Mouse (Mus musculus) embryonic facial prominence, embryonic 14.5 days (tissue): ENCODE measurements around the gene Rnf180. TPM values are rescaled to one million over a fixed set of nuclear protein-coding genes. Genes with fewer than 3 reads are reported as not detected.

Experiments used
- ATAC-seq: fragments of 200-750 bp; cut with Nextera tagmentation; 2 replicates; pipeline ENCODE4 v1.8.0; 2017; ENCODE audit warnings: low read depth, moderate number of reproducible peaks, moderate TSS enrichment
- DNase-seq: peaks from one replicate; pipeline ENCODE4 v3.0.0-alpha.2; 2015; ENCODE audit warnings: low spot score
- H3K27ac ChIP-seq: fragments of 300-500 bp; sonication (generic); replicated peaks from 2 replicates; pipeline ENCODE4 v1.5.1; 2014; ENCODE audit warnings: low read depth, mild to moderate bottlenecking, low read length, moderate library complexity
- H3K27me3 ChIP-seq: fragments of 300-500 bp; sonication (generic); replicated peaks from 2 replicates; pipeline ENCODE4 v1.6.1; 2014; ENCODE audit warnings: low read length; ENCODE audit not compliant: control insufficient read depth, insufficient read depth
- H3K36me3 ChIP-seq: fragments of 300-500 bp; sonication (generic); 2 replicates; pipeline ENCODE4 v1.6.1; 2014; ENCODE audit warnings: low read length, mixed read lengths; ENCODE audit not compliant: control insufficient read depth, insufficient read depth
- H3K4me1 ChIP-seq: fragments of 300-500 bp; sonication (generic); 2 replicates; pipeline ENCODE4 v1.6.1; 2014; ENCODE audit warnings: antibody characterized with exemption, low read length; ENCODE audit not compliant: control insufficient read depth, insufficient read depth
- H3K4me2 ChIP-seq: fragments of 300-500 bp; sonication (generic); 2 replicates; pipeline ENCODE4 v1.6.1; 2014; ENCODE audit warnings: low read depth, mild to moderate bottlenecking, low read length, moderate library complexity, mixed read lengths
- H3K4me3 ChIP-seq: fragments of 300-500 bp; sonication (generic); 2 replicates; pipeline ENCODE4 v1.5.1; 2014; ENCODE audit warnings: low read depth, mild to moderate bottlenecking, low read length
- H3K9ac ChIP-seq: fragments of 300-500 bp; sonication (generic); 2 replicates; pipeline ENCODE4 v1.6.1; 2014; ENCODE audit warnings: low read depth, mild to moderate bottlenecking, low read length, moderate library complexity, mixed read lengths
- H3K9me3 ChIP-seq: fragments of 300-500 bp; sonication (generic); 2 replicates; pipeline ENCODE4 v1.6.1; 2016; ENCODE audit warnings: low read length; ENCODE audit not compliant: control insufficient read depth
- WGBS: fragments of 180-500 bp; shearing (Covaris S2); extraction: QIAGEN DNeasy Blood & Tissue Kit; methylation state at CpG from one replicate; pipeline ENCODE4 v1.1.7; 2014; 5-methylcytosine and 5-hydroxymethylcytosine counted together
- polyA plus RNA-seq: library from polyadenylated mRNA; unstranded; fragments of >200 nt; fragmentation: Nextera tagmentation; extraction: Ambion mirVana; gene quantifications from 2 replicates; pipeline ENCODE4 v1.2.1, GENCODE M21; 2014

Rnf180 gene
- polyA plus RNA-seq, 1 experiment from 2014 or later, result 6.1 TPM

DNA sequence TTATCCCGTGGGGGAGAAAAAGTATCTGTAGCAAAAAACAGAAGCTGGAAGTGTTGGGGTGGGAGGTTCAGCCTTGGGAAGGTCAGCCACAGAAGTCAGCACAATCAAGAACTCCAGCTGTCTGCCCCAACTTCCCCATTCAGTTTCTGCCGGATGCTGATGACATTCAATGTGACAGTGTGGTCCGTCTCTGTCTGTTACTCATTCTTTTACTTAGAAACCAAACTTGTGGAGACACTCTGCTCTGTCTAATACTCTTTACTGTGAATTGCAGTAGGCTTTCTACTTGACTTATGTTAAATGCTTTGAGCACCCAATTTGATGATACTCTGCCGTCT, 5.4 kb upstream of the Rnf180 start:
- WGBS, result 73% methylated on average over 4 of the region's 4 CpGs
- no peak overlapping the region for H3K27ac ChIP-seq
- H3K9ac ChIP-seq, result no peak overlapping the region
- H3K36me3 ChIP-seq, result no peaks in the 10 kb centered on the region
- ATAC-seq, result no peak
- no peak overlapping the region for H3K4me2 ChIP-seq
- no peaks in the 10 kb centered on the region for H3K4me1 ChIP-seq
- no peaks in the 10 kb centered on the region for H3K9me3 ChIP-seq
- H3K4me3 ChIP-seq, result no peak overlapping the region
- H3K27me3 ChIP-seq, result no peaks in the 10 kb centered on the region; the same call in 1 of the 2 replicates
- DNase-seq, result no peak

DNA sequence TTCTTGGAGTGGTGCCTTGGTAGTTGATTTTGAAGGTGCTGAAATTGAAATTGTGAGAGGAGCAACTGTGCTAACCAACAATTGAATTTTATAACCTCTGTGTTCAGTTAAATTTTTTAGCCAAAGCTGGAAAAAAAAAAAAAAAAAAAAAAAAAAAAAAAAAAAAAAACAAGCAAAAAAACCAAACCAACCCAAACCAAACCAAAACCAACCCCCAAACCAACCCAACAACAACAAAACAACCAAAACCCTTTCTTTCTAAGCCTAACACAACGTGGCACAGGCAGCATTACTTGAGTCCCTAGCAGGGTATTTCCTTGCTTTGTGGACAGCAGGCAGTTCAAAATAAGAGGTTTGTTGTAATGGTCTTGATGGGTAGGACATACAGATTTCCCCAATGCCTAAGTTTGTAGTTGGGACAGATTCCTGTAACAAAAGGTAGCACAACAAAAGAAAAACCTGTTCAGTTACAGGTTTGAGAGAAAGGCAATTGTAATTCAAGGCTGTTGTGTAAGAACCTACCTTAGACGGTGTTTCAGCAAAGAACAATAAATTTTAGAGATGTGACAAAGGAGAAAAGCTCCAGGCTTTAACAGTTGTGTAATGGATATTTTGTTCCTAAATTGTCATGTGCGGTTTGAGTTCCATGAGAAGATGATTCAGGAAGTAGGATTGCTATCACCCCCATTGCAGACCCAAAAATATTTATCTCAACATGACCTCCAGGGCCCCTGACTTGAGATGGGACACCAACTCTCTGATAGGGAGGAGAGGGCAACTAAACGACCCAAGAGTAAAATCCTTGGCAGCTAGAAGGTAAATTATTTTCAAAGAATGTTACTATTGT, 4.8 kb upstream of the Rnf180 start:
- 57% methylated on average over 4 of the region's 4 CpGs for WGBS
- ATAC-seq (no peak), DNase-seq (no peak)
- no peak overlapping the region for H3K27ac ChIP-seq
- no peaks in the 10 kb centered on the region for H3K4me1 ChIP-seq
- no peaks in the 10 kb centered on the region for H3K9me3 ChIP-seq
- no peak overlapping the region for H3K4me2 ChIP-seq
- H3K36me3 ChIP-seq, result no peaks in the 10 kb centered on the region
- no peak overlapping the region for H3K4me3 ChIP-seq
- no peak overlapping the region for H3K9ac ChIP-seq
- H3K27me3 ChIP-seq, result no peaks in the 10 kb centered on the region; the same call in 1 of the 2 replicates

- DNase-seq, result peak; percentile 74
- peak overlapping the region; percentile 77; the same call in 1 of the 2 replicates for H3K27ac ChIP-seq
Observed at GRCm38 (mm10) chr13:105293781-105294667, 591 bp downstream of the Rnf180 start.

GRCm38 (mm10) chr13:105291816-105292215, 2.8 kb downstream of the Rnf180 start:
- Histone ChIP-seq H3K4me1 (peaks cover 6% of the 10 kb centered on the region; the same call in 1 of the 2 replicates), H3K36me3 (0 out of 2 replicates have a peak, but pooled peaks cover 3% of the 10 kb centered on the region), H3K9ac (no peak overlapping the region), H3K27me3 (no peaks in the 10 kb centered on the region; the same call in 1 of the 2 replicates), H3K4me2 (0 out of 2 replicates have a peak overlapping the region, but pooled peaks have one; percentile 28), H3K9me3 (no peaks in the 10 kb centered on the region), H3K4me3 (no peak overlapping the region), H3K27ac (no peak overlapping the region)
- ATAC-seq (no peak), DNase-seq (peak; percentile 78)
- 19% methylated on average over 4 of the region's 4 CpGs for WGBS

More at GRCm38 (mm10) chr13:105293781-105294667, 591 bp downstream of the Rnf180 start:
- under 1% methylated on average over 31 of the region's 91 CpGs for WGBS
- Histone ChIP-seq H3K4me3 (peak overlapping the region; percentile 79), H3K9me3 (no peaks in the 10 kb centered on the region), H3K4me2 (peak overlapping the region; percentile 87), H3K4me1 (peaks cover 6% of the 10 kb centered on the region; the same call in 1 of the 2 replicates), H3K9ac (peak overlapping the region; percentile 91), H3K27me3 (no peaks in the 10 kb centered on the region; the same call in 1 of the 2 replicates), H3K36me3 (0 out of 2 replicates have a peak, but pooled peaks cover 3% of the 10 kb centered on the region)
- ATAC-seq, result peak; percentile 92

DNA sequence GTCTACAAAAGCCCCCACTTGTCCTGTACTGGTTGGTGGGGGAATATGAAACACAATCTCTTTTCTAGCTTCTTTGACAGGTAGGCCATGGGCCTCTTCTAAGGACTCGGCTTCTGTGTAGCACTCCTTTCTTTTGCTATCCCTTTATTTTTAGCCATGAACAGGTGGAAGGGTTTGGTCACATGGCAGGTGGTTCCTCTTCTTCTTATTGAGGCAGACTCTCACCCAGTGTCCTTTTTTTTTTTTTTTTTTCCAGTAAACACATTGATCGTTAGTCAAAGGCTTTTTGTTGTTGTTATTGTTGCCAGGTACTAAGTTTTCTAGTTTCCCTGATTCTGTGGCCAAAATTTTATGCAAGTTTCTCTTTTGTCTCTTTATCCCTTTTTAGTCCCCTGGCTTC, 4.0 kb downstream of the Rnf180 start:
- ATAC-seq, result no peak
- no peak overlapping the region for H3K27ac ChIP-seq
- DNase-seq, result no peak
- WGBS, result 81% methylated on average over 2 of the region's 2 CpGs
- H3K9me3 ChIP-seq, result no peaks in the 10 kb centered on the region
- H3K4me3 ChIP-seq, result no peak overlapping the region
- no peak overlapping the region for H3K9ac ChIP-seq
- no peaks in the 10 kb centered on the region; the same call in 1 of the 2 replicates for H3K27me3 ChIP-seq
- H3K4me1 ChIP-seq, result peaks cover 6% of the 10 kb centered on the region; the same call in 1 of the 2 replicates
- H3K4me2 ChIP-seq, result no peak overlapping the region
- 0 out of 2 replicates have a peak, but pooled peaks cover 3% of the 10 kb centered on the region for H3K36me3 ChIP-seq

- Histone ChIP-seq H3K9me3 (no peaks in the 10 kb centered on the region), H3K4me3 (no peak overlapping the region), H3K27me3 (no peaks in the 10 kb centered on the region; the same call in 1 of the 2 replicates), H3K4me2 (no peak overlapping the region), H3K36me3 (0 out of 2 replicates have a peak, but pooled peaks cover 3% of the 10 kb centered on the region), H3K9ac (no peak overlapping the region), H3K4me1 (peaks cover 6% of the 10 kb centered on the region; the same call in 1 of the 2 replicates), H3K27ac (no peak overlapping the region)
- no peak for DNase-seq
- 93% methylated on average over 5 of the region's 5 CpGs for WGBS
- no peak for ATAC-seq
Observed at GRCm38 (mm10) chr13:105290021-105290420, 4.6 kb downstream of the Rnf180 start.

- Histone ChIP-seq H3K36me3 (no peaks in the 10 kb centered on the region), H3K27me3 (no peaks in the 10 kb centered on the region), H3K9ac (no peak overlapping the region), H3K9me3 (no peaks in the 10 kb centered on the region), H3K4me1 (no peaks in the 10 kb centered on the region), H3K4me3 (no peak overlapping the region), H3K4me2 (no peak overlapping the region), H3K27ac (no peak overlapping the region)
- peak; percentile 71; the same call in 1 of the 2 replicates for ATAC-seq
- WGBS, result 58% methylated on average over 8 of the region's 8 CpGs
- DNase-seq, result peak; percentile 9
Observed at GRCm38 (mm10) chr13:105279397-105280018, 15.1 kb downstream of the Rnf180 start.
